Mouse (Mus musculus) cerebellum, postnatal 14 days (tissue): ENCODE results near the gene Mrpl45.
A peak's percentile ranks its signal among the peaks of the same experiment; 100 is the strongest.

ENCODE experiments used
- DNase-seq, 2 experiments: peaks; one replicate each; pipeline ENCODE4 v3.0.0; 2021; ENCODE audit warnings: mixed read lengths in 2 of 2

Mrpl45 gene

GRCm38 (mm10) chr11:97365556-97365955 lies 50.0 kb downstream of the Mrpl45 start:
- DNase-seq = peak in 1 of 2 experiments; percentile 53

- DNase-seq = peak; percentile 63 to 75
Measured at GRCm38 (mm10) chr11:97368501-97368900, 53.0 kb downstream of the Mrpl45 start.

DNA sequence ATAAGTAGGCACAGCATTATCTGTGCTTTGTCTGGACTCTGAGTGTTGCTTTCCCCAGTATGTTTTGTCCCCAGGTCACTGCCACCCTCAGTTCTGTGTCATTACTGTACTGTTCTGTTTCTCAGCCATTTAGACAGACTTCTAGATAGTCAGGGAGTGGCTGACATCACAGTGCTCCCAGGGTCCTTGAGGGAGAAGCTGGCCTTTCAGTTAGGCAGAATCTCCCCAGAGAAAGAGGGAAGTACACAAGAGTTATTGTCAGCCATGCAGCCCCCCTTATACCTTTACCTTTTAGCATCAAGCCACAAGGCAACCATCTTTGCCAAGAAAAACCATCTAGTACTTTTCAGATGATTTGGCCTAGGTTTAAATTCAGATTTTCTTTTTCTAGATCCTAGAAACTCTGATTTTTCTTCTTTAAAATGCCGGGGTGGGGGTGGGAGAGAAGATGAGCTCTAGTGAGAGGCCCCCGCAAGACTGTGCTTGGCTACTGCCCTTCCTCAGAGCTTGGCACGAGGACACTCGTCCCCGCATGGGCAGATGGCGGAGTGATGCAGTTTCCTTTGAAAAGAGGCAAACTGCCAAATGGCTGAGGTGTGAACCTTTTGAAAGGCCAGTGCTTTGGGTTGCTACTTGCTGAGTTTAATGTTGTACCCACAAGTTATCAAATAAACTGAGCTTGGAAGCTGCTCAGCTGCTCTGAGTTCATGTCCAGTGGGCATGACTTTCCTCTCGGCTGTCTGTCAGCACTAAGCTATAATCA lies 55.0 kb downstream of the Mrpl45 start:
- peak; percentile 89 to 96 for DNase-seq

DNA sequence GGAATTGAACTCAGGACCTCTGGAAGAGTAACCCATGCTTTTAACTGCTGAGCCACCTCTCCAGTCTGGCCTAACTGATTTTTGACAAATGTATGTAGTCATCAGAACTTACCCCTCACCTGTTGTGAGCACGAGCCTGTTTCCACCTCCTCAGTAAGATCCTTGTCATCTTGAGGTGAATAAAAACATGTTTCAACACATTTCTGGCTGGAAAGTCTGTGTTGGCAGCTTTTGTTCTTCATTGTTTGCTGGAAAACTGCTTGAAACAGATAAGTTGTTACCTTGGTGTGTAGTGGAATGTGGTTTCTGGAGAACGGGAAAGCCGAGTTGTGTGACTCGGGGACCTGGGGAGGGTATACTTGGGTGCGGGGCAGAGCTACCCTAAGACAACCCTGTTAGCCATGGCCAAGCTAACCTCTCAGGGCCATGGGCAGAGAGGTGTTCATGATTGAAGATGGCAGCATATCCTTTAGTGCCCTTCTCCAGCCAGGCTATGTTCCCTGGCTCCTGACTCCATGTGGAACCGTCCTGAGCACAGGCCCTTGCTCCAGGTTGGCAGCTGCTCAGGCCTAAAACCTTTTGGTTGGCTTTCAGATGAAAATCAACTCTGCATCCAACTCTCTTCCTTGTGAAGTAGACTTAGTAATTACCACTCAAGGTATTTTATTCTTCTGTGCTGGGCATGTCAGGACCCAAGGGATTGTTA lies 56.8 kb downstream of the Mrpl45 start:
- peak; percentile 51 to 71 for DNase-seq

GRCm38 (mm10) chr11:97373402-97373801 lies 57.9 kb downstream of the Mrpl45 start:
- DNase-seq = no peak
